Mouse (Mus musculus) limb, embryonic 14.5 days (tissue): ENCODE data around the gene Sema4a. TPM values are rescaled to one million over a fixed set of nuclear protein-coding genes. Genes with fewer than 3 reads are reported as not detected.

Experiments used
- ATAC-seq: fragments of 200-750 bp; cut with Nextera tagmentation; 2 replicates; pipeline ENCODE4 v1.8.0; 2017; ENCODE audit warnings: low read depth, moderate number of reproducible peaks, moderate TSS enrichment; ENCODE audit not compliant: low FRiP score
- DNase-seq: peaks from one replicate; pipeline ENCODE4 v3.0.0-alpha.2; 2015; ENCODE audit warnings: low spot score
- H3K27ac ChIP-seq: fragments of 300-500 bp; sonication (generic); replicated peaks from 2 replicates; pipeline ENCODE4 v1.5.1; 2014; ENCODE audit warnings: low read depth, mild to moderate bottlenecking, low read length, moderate library complexity, mixed read lengths
- H3K27me3 ChIP-seq: fragments of 300-500 bp; sonication (generic); 2 replicates; pipeline ENCODE4 v1.6.1; 2014; ENCODE audit warnings: low read length, mixed read lengths; ENCODE audit not compliant: control insufficient read depth, insufficient read depth
- H3K36me3 ChIP-seq: fragments of 300-500 bp; sonication (generic); 2 replicates; pipeline ENCODE4 v1.6.1; 2014; ENCODE audit warnings: mild to moderate bottlenecking, low read length, moderate library complexity, mixed read lengths; ENCODE audit not compliant: control insufficient read depth, insufficient read depth
- H3K4me1 ChIP-seq: fragments of 300-500 bp; sonication (generic); 2 replicates; pipeline ENCODE4 v1.6.1; 2014; ENCODE audit warnings: antibody characterized with exemption, low read length, mixed read lengths; ENCODE audit not compliant: control insufficient read depth, insufficient read depth
- H3K4me2 ChIP-seq: fragments of 300-500 bp; sonication (generic); replicated peaks from 2 replicates; pipeline ENCODE4 v1.6.1; 2014; ENCODE audit warnings: low read depth, mild to moderate bottlenecking, low read length, moderate library complexity; ENCODE audit not compliant: severe bottlenecking
- H3K4me3 ChIP-seq: fragments of 300-500 bp; sonication (generic); replicated peaks from 2 replicates; pipeline ENCODE4 v1.5.1; 2014; ENCODE audit warnings: low read length
- H3K9ac ChIP-seq: fragments of 300-500 bp; sonication (generic); 2 replicates; pipeline ENCODE4 v1.6.1; 2014; ENCODE audit warnings: mild to moderate bottlenecking, low read depth, low read length, moderate library complexity; ENCODE audit not compliant: severe bottlenecking
- H3K9me3 ChIP-seq: fragments of 300-500 bp; sonication (generic); 2 replicates; pipeline ENCODE4 v1.6.1; 2016; ENCODE audit warnings: low read length; ENCODE audit not compliant: control insufficient read depth
- POLR2A ChIP-seq: fragments of 200-500 bp; IDR thresholded peaks from 2 replicates; pipeline ENCODE4 v1.8.0; 2012; ENCODE audit warnings: inconsistent platforms, mild to moderate bottlenecking, moderate library complexity, borderline replicate concordance; ENCODE audit not compliant: insufficient read depth, insufficient read length; ENCODE audit errors: extremely low read depth
- WGBS: fragments of 180-500 bp; shearing (Covaris S2); extraction: QIAGEN DNeasy Blood & Tissue Kit; methylation state at CpG from one replicate; pipeline ENCODE4 v1.1.7; 2014; 5-methylcytosine and 5-hydroxymethylcytosine counted together
- polyA plus RNA-seq, 2 experiments: library from polyadenylated mRNA; depleted of rRNA in 1 of 2; stranded (reverse) in 1 of 2; unstranded in 1 of 2; fragments of >200 nt; fragmentation: Nextera tagmentation in 1 of 2; extraction: Ambion mirVana in 1 of 2; gene quantifications; 2 replicates each; pipeline versions ENCODE4 v1.2.1 to v1.2.3; 2012 to 2014

The Sema4a gene
- polyA plus RNA-seq, 2 experiments, result 13.5 to 14.4 TPM

DNA sequence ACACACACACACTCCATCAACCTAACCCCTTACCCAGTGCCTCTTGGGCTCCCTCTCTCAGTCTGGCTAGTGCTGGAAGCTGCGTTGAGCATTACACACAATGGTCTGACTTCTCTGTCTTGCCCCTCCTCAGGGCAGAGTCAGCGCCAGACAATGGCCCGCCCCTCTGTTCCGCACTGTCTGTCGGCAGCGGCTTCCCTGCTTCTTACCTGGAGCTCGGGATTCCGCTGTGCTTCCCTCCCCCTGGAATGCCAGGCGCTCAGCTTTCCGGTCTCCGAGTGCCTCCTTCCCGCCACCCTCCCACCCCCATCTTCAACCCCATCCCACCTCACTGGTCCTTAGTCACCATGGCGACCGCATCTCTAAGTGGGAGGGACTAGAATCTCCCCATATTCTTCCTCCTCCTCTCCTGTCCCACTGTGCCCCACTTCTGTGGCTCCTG, 2.2 kb downstream of the Sema4a start:
- Histone ChIP-seq H3K27me3 (no peaks in the 10 kb centered on the region), H3K9ac (peak overlapping the region; percentile 34; the same call in 1 of the 2 replicates), H3K4me3 (peak overlapping the region; percentile 18), H3K4me2 (peak overlapping the region; percentile 43), H3K4me1 (0 out of 2 replicates have a peak, but pooled peaks cover 6% of the 10 kb centered on the region), H3K9me3 (no peaks in the 10 kb centered on the region), H3K27ac (no peak overlapping the region), H3K36me3 (no peaks in the 10 kb centered on the region)
- ATAC-seq, result no peak
- WGBS, result 3% methylated on average over 14 of the region's 14 CpGs
- no peak for DNase-seq
- TF ChIP-seq POLR2A, result no peak

DNA sequence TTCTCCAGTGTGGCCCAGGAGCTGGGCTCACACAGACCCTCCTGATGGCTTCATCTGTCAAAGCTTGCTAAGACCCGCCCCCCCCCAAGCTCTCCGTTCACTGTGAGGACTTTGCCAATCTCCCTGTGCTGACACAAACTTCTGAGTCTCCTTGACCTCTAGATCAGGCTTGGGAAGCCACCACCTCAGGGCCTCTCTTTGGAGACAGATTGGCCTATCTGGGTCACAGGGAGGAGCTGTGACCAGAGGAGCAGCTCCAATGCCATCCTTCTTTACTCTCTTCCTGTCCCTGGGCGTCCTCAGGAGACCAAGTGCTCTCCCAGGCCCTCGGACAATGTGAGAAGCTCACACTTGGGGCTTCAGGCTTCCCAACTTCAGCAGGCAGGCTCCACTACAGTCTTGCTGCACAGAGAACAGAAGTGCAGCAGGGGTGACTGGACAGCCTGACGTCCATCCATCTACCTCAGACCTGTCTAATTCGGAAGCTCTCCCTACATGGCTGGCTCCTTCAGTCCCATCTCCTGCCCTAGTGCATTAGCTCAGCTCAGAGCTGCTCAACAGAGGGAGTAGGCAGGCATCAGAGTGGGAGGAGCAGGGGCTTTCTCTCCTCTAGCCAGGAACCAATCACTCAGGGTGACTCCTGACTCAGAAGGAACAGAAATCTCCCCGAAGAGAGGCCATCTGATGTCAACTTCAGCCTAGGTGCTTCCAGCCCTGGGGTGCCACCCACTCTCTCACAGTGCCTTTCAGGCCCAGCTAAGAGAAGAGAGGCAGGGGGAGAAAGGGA, 4.0 kb downstream of the Sema4a start:
- DNase-seq (no peak), ATAC-seq (no peak)
- no peak overlapping the region for H3K4me3 ChIP-seq
- H3K4me1 ChIP-seq, result 0 out of 2 replicates have a peak, but pooled peaks cover 6% of the 10 kb centered on the region
- TF ChIP-seq POLR2A, result no peak
- no peaks in the 10 kb centered on the region for H3K9me3 ChIP-seq
- no peak overlapping the region for H3K9ac ChIP-seq
- no peaks in the 10 kb centered on the region for H3K36me3 ChIP-seq
- 69% methylated on average over 7 of the region's 7 CpGs for WGBS
- H3K27ac ChIP-seq, result no peak overlapping the region
- H3K27me3 ChIP-seq, result no peaks in the 10 kb centered on the region
- no peak overlapping the region for H3K4me2 ChIP-seq

DNA sequence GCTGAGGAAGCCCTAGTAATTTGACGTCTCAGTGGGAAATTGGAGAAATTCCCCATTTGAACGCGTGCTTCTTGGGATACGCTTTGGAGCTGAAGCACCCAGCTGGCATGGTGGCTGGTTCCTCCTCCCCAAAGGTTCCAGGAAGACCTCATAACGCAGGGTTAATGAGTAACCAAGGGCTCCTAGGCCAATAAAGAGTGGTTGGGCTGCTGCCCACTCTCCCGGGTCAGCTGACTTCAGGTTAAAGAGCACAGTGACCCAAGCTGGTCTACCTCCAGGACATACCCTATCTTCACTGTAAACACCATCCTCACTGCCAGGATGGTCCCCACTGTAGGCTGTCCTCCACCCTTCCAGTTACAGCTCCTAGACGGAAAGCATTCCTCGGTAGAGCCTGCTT, 4.7 kb downstream of the Sema4a start:
- no peaks in the 10 kb centered on the region for H3K27me3 ChIP-seq
- no peak overlapping the region for H3K27ac ChIP-seq
- no peak for ATAC-seq
- no peak for DNase-seq
- H3K9ac ChIP-seq, result no peak overlapping the region
- H3K9me3 ChIP-seq, result no peaks in the 10 kb centered on the region
- no peak overlapping the region for H3K4me3 ChIP-seq
- TF ChIP-seq POLR2A, result no peak
- WGBS, result 86% methylated on average over 8 of the region's 8 CpGs
- H3K4me2 ChIP-seq, result no peak overlapping the region
- H3K4me1 ChIP-seq, result 0 out of 2 replicates have a peak, but pooled peaks cover 6% of the 10 kb centered on the region
- no peaks in the 10 kb centered on the region for H3K36me3 ChIP-seq

DNA sequence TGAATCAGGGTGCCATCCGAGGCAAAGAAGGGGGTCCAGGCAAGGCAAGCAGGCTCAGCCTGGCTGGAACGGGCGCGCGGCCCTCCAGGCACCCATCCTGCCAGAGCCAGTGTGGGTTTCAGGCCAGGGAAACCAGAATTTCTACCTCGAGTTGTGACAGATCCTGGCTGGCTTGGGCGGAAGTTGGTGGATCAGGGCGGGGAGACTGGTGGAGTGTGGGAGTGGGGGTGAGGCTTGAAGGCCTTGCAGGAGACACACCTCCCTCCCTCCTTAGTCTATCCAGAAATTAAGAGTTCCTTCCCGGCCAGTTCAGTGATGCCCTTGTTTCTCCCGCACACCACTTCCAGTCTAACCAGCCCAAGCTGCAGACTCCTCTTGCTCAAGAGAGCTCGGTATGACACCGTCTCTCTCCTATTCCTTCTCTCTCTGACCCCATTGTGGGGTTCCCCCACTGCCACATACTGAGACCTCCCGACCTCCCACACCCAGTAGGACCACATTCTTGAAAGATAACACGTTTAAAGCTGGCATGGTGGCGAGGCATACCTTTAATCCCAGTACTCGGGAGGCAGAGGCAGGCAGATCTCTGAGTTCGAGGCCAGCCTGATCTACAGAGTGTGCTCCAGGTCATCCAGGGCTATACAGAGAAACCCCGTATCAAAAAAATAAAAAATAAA, 5.3 kb downstream of the Sema4a start:
- no peak overlapping the region for H3K4me2 ChIP-seq

DNA sequence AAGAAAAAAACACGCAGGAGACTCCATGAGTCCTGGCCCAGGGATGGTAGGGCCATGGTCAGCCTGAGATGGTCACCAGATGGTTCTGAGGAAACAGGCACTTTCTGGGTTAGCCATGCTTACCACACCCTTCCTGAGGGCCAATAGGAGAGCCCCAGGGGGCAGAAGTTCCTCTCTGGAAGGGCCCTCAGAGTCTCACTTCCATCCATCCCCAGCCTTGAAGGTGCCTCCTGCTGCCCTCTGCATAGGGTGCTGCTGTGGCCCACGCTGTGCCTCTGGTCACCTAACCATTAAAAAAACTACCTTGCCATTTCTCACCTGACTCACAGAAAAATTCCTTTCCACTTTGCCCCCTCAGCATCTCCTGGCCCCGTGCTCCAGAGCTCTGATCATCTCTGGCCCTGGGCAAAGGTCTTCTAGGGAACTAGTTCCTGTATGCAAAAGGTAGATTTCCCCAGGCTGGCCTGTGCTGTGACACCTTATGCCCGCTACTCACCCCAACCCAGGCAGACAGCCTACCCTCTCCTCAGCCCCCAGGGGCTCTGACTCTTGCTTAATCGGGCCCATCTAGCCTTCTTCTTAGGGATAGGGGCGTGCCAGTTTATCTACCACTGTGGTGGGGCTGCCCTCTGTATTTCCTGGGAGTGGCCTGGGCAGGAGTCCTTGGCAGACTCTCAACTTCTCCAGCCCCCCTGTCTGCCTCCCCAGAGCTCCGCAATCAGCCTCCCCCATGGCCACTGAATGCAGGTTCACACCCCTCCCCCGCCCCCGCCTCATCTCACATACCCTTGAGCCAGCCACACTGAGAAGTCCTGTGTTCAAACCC, 6.0 kb downstream of the Sema4a start:
- 0 out of 2 replicates have a peak overlapping the region, but pooled peaks have one; percentile 31 for H3K9ac ChIP-seq
- no peaks in the 10 kb centered on the region for H3K9me3 ChIP-seq
- H3K4me3 ChIP-seq, result no peak overlapping the region
- no peaks in the 10 kb centered on the region for H3K27me3 ChIP-seq
- ATAC-seq (no peak), DNase-seq (no peak)
- 0 out of 2 replicates have a peak, but pooled peaks cover 8% of the 10 kb centered on the region for H3K4me1 ChIP-seq
- H3K4me2 ChIP-seq, result no peak overlapping the region
- no peak overlapping the region for H3K27ac ChIP-seq
- no peak for TF ChIP-seq POLR2A
- no peaks in the 10 kb centered on the region for H3K36me3 ChIP-seq
- 49% methylated on average over 9 of the region's 9 CpGs for WGBS

More for the DNA sequence above, 5.3 kb downstream of the Sema4a start:
- WGBS, result 74% methylated on average over 18 of the region's 18 CpGs
- Histone ChIP-seq H3K36me3 (no peaks in the 10 kb centered on the region), H3K9ac (0 out of 2 replicates have a peak overlapping the region, but pooled peaks have one; percentile 31), H3K27me3 (no peaks in the 10 kb centered on the region), H3K4me1 (0 out of 2 replicates have a peak, but pooled peaks cover 6% of the 10 kb centered on the region), H3K9me3 (no peaks in the 10 kb centered on the region), H3K4me3 (no peak overlapping the region), H3K27ac (no peak overlapping the region)
- peak; percentile 32 for DNase-seq
- no peak for ATAC-seq
- TF ChIP-seq POLR2A, result no peak
